Mouse (Mus musculus): Measurements from ENCODE around the gene Slc25a30.

Slc25a30 gene

GRCm38 (mm10) chr14:75732631-75733030 is 54.2 kb downstream of the Slc25a30 start:
- no peak for DNase-seq

DNA sequence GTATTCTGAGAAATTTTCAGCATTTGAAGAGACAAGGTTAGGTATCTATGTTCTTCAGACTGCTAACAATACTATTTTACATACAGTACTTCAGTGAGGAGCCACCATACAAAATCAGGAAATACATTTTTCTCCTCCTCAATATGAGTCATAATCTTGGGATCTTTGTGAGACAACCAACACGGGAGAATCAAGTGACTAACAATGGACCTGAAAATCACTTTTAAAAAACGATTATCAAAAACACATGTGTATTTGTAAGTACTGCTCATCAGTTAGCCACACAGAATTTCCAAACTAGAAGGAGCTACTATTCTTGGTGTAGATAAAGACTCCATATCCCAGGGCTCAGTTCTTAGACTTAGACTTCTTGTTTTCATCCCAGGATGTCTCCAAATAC is 55.5 kb downstream of the Slc25a30 start:
- DNase-seq, result no peak

DNA sequence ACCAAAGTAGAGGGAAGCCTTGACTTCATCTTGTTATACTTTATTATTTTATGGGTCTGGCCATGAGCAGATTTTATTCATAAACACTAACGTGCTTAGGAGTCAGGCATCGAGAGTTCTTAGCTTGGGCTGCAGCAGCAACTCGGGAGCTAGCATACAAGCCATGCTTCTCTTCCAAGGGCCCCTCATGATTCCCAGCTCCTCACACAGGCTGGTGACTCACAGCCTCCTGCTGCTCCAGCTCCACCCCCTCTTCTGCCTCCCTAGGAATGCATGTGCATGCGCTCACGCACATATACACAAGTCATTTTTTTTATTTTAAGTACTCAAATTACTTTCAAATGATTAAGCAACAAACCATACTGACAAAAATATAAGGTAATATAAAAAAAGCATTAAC is 58.7 kb downstream of the Slc25a30 start:
- no peak for DNase-seq

DNA sequence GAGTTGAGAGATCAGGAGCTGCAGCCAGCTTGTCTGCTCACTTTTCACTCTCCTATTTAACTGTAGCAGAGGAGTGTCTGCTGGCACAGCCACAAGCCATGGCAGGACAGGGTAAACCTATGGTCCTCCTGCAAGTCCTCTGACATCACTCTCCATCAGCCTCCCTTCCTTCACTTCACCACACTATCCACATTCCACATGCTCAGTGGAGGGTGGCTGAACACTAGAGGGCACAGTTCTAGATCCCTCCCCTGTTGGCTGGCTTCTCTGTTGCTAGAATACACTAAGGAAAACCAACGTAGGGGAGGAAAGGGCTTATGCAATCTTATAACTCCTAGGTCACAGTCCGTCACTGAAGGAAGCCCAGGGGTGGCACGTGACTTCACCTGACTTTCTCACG is 59.8 kb downstream of the Slc25a30 start:
- no peak for DNase-seq

GRCm38 (mm10) chr14:75722816-75723215 is 64.0 kb downstream of the Slc25a30 start:
- DNase-seq, result no peak

DNA sequence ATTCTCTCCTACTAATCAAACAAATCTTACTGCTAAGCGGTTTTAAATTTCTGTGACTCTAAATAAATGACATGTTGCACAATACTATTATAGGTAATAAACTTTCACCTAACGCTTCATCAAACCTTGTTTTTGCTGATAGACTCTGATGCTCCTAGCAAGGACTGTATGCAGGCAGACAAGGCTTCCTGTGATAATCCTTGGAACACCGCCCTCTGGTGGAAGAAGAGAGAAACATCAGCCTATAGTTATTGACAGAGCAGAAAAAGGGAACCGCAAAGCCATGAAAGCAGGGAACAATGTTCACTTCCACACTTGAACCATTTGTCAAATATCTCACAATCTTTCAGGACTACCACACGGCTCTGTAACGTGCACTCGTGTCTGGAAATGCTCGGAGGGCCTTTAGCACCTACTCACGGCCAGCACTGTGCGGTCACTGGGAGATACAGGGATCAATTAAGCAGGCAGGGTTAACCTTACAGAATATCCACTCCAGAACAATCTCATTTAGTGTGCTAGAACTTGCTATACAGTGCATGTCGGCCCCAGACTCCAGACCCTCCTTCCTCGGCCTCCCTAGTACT is 64.8 kb downstream of the Slc25a30 start:
- DNase-seq, result peak; percentile 14

- DNase-seq, result no peak
These were observed 66.7 kb downstream of the Slc25a30 start for GRCm38 (mm10) chr14:75720121-75720520.

GRCm38 (mm10) chr14:75716410-75716809 is 70.4 kb downstream of the Slc25a30 start:
- DNase-seq, result no peak

GRCm38 (mm10) chr14:75713661-75714060 is 73.2 kb downstream of the Slc25a30 start:
- no peak for DNase-seq

- no peak for DNase-seq
These were observed 74.2 kb downstream of the Slc25a30 start for GRCm38 (mm10) chr14:75712687-75713086.

- DNase-seq, result no peak
These were observed 75.1 kb downstream of the Slc25a30 start for GRCm38 (mm10) chr14:75711731-75712130.

All from layer of hippocampus, adult 9-11 months (tissue).